Mouse (Mus musculus): Measurements from ENCODE around the gene Magi2.

Magi2 gene

DNA sequence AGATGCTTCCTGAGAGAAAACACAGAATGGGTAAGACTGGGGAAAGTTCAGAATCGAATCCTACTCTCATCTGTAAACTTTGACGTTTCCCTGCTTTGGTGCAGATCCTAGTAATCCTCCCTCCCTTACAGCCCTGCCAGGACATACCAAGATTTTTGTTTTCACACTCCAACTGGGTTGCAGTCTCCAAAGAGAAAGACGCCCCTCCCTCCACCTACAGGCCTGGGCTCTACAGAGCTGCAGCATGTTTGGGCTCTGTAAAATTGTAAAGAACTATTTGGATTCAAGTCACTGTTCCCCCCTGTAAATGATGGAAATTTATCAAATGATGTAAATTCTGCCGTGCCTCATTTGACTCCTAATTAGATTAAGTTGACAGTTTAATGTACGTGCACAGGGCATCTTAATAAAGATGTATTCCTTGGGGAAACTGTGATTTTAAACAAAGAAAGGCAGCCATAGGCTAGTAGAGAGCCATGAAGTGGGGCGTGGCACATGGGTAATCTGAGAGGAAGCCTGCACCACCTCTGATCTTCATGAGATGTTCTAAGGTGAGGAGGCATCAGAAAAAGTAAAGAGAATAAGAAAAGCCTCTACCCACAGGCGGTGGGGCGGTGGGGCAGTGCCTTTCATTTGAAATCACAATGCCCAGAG, 1310.7 kb downstream of the Magi2 start:
- no peak for DNase-seq

DNA sequence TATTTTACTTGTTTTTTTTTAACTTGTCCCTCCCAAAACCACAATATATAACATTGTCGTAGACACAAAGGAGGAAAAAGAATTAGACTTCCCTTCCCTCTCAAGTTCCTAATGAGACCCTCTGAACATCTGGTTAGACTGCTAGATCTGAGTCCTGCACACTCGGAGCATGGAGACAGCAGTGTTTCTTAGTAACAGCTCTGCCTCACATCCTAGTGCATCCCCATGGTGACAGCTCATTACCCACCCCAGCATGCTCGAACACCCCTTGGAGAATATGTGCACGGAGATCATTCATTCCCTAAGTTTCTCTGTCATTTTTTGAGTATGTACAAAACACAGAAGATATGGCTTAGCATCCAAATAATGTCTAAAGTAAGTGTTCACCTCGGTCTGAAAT, 1317.5 kb downstream of the Magi2 start:
- no peak for DNase-seq

DNA sequence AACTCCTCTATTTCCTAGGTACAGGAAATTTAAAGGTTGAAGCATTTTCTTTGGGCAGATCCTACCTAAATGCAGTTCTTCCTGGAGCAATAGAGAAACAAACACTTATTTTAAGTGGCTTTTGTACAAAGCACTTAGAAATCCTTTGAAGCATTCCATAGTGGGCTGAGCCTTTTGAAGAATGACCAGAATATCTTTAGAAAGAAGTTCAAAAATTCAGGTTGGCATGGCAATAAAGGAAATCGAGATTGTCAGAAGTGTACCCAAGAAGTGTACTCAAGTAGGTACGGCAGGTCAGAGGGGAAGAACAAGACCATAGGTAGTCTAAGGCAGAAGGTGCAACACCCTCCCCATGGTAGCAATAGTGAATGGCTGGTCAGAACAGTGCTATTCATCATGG, 1332.5 kb downstream of the Magi2 start:
- no peak for DNase-seq

DNA sequence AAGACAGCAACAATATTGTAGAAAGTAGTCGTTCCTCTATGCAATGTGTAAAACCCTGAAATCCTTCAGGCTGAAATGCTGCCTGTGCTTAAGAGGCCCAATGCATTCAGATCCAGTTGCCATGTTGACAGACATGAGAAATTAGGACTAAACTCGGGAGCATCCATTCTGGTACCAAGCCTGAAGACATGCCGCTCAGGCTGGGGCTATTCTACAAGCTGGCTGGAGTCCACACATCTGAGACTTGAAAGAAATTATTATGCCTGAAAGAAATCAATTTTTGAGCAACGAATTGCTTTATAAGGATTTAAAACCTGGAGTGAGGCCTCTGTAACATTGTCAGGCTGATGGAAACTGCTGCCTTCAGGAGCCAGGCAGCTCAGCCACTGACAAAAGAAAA, 1333.0 kb downstream of the Magi2 start:
- DNase-seq: no peak

DNA sequence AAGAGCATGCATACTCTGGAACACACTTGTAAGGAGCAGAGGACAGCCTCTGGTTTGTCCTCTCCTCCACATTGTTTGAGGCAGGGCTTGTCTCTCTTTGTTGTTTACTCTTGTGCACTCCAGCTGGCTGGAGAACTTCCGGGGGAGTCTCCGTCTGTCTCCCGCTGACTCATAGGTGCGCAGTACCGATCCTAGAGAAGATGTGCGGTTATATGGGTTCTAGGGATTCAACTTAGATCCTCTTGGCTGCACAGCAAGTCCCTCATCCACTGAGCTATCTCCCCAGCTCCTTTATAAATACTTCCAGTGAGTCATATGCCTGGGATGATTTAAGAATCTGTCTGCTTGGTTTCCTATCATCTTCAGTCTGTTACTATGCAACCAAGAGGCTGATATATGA, 1341.6 kb downstream of the Magi2 start:
- DNase-seq: no peak

DNA sequence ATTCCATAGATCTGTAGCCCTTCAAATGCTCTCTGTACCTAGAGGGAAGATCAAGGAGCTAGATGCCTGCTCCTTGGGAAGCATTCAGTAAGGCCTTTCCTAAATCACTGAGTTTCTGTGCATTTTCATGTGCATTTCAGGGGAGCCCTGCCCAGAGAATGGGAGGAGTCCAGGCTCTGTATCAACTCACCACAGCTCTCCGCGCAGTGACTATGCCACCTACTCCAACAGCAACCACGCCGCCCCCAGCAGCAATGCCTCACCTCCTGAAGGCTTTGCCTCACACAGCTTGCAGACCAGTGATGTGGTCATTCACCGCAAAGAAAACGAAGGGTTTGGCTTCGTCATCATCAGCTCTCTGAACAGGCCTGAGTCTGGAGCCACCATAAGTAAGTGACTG, 1342.1 kb downstream of the Magi2 start:
- no peak for DNase-seq

DNA sequence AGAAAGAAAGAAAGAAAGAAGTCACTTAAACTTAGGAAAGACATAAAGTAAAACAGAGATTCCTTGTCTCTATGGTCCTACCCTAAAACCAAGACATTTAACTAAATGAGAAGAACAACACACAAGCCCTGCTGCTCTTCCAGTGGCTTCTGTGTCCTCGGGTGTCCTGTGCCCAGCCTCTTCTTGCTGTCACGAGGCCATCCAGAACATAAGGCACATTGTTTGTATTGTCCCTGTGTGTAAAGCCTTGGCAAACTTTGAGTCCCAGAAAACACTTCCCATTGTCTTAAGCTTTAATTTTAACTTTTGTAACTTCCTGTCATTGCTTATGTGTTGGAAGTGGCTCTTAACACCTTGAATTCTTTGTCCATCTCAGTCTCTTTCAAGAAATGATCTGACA, 1348.0 kb downstream of the Magi2 start:
- no peak for DNase-seq

DNA sequence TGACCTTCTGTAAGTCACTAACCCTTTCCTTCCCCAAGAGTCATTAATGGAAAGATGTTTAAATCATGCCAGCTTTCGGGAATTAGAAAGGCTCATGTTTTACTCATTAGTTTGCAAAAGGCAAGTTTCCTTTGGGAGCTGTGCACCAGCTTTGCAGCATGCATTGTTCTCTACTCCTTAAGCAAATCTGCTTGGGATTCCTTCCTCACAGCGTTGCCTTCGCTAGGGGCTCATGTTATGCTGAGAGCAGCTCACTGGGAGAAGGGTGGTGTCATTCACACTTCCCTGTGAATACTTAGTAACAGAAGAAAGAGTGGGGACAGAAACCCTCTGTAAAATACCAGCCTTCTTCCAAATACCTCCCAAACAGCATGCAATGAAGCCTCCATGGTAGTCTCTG, 1349.0 kb downstream of the Magi2 start:
- DNase-seq: no peak

DNA sequence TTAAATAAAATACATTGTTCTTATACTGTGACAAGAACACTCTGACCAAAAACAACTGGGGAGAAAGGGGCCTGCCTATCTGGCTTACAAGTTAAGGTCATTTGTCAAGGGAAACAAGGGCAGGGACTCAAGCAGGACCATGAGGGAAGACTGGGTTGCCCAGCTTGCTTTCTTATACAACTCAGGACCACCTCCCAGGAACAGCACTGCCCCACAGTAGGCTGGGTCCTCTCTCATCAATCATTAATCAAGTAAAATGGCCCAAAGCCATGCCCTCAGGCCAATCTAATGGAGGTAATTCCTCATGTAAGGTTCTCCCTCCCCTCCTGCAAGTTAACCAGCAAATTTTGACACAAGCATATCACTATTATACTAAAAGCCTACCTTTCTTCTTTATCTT, 1349.4 kb downstream of the Magi2 start:
- no peak for DNase-seq

DNA sequence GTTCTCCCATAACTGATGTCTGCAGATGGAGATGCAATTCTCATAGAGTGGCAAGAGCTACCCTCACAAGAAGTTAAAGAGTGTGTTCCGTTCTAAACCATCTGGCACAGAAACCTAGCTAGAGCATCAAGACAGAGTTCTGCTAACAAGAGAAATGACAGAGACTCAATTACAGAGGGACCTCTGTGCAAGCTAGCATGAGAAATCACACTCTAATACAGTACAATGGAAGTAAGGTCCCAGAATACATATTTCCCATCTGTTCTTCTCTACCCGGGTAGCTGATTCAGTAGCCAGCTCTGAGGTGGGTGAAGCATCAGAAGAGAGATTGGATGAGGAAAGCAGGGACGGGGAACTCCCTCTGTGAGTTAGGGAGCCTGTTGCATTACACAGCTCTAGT, 1351.8 kb downstream of the Magi2 start:
- no peak for DNase-seq

DNA sequence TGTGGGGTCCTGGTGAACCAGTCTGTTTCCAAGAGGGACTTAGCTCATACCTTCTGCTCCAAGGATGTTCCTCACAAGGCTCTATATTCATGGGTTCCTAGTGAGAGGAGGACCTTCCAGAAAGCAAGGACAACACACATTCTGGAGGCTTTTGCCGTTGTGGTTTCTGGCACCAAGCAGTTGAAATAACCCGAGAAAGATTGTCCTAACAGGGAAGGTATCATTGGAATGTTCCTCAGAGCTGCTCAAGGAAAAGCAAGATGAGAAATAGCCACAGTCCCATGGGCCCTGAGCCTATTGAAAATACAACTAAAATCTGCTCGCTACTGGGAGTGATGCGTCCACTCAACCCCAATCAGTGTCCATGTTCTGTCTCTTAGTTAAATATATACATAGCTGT, 1353.8 kb downstream of the Magi2 start:
- no peak for DNase-seq

DNA sequence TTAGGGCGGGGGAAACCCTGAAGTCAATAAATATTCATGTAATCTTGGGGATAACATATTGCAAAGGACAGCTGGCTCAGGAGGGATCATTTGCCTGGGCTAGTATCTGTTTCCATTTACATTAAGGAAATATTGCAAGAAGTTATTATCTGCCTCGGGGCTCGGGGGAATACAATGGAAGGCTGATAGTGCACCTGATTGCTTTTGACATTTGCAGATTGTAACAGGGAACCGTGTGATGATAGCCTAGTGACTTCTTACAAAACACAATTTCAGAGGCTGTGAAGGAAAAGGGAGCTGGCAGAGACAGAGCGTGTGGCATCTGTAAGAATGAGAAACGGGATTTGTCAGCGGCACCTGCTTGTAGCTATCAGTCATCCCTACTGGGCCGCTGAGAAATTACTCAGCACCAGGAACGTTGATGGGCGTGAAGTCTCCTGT, 1356.2 kb downstream of the Magi2 start:
- DNase-seq: no peak

DNA sequence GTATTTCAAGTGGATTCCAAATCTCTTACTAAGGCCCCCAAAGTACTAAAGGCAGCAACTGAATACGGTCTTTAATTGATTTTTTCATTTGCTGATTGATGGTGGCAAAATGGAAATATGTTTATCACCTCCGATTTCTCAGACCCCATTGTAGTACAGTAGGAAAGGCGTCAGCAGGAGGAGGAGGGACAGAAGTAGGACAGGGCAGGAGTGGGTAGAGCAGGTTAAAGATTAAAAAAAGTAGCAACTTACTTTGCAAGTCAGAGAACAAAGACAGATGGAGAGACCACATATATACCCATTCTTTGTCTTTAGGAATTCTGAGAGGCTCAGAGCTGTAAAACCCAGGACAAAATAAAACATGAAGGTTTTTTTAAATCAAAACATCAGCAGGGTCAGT, 1356.8 kb downstream of the Magi2 start:
- DNase-seq: no peak

DNA sequence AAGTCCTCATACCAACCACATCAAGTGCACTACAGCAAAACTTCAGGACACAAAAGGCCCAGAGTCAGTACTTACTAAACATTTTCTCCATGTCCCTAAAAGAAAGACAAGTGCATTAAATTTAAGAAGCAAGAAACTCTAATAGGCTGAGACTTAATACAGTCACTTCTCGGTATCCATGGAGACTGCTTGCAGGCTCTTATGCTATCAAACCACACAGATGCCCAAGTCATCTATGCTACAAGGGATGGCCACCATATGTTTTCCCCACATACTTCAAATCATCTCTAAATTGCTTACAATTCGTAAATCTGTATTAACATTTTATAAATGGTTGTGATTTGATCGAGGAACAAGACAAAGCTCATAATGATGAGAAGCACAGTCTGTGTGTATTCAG, 1357.9 kb downstream of the Magi2 start:
- DNase-seq: no peak

DNA sequence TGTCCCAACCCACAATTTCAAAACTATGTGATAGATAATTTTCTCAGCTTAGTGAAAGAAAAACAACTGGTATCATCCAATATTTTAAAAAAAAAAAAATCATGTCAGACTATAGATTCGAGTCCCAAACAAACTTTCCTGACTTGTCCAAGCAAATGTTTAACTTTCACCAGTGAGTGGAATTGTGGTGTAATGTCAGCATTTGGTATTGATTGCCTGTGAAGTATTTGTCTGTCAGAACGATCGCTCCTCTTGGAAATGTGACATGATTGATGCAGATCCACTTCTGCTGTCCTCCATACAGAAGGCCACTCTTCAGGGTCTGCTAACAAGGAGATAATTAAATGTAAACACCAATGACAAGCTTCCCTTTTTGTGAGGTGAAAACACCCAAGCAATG, 1362.9 kb downstream of the Magi2 start:
- no peak for DNase-seq

DNA sequence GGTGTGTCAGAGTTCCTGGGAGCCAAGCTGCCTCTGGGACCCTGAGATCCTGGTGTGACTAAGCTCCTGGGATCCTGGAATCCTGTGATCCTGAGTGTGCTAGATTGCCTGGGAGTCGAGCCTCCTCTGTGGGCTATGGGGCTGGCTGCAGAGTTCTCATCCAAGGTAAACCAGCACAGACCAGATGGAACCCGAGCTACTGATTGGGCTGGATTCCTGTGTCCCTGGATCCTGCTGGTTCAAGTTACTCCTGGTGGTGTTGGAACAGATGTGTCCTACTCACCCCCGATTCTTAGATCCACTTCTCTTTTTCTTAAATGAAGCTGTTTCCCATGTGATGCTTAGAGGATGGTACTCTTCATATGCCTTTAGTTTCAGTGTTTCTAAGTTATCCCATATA, 1371.4 kb downstream of the Magi2 start:
- no peak for DNase-seq

DNA sequence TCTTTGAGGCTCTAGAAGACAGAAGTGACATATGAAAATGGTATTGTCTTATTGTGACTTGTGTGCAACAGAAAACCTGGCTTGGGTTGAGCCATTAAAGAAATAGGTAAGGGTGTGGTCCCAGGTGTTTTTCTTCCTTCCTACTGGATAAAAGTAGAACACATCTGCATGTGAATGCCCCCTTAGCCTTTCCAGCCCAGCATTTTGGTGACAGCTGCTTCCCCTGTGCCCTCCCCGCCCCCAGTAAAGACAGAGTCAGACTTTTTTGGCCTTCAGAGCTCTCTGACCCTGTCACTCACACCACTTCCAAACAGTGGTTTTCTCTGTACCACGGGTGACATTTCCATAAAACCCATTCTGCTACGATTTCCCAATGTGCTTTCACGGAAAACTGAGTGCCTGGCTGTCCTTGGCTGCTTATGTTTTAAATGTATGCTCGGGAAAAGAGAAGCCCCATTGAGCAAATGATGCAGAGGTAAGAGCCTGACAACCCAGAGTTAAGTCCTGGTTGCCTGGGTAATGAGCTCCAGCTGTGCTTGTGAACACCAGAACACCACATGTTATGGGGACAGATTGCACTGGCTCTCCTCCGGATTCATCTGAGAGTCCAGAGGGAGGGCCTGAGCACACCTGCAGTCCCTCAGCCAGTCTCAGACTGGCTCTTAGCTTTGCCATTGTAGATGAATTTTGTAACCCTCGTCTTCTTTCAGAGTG, 1377.1 kb downstream of the Magi2 start:
- no peak for DNase-seq

DNA sequence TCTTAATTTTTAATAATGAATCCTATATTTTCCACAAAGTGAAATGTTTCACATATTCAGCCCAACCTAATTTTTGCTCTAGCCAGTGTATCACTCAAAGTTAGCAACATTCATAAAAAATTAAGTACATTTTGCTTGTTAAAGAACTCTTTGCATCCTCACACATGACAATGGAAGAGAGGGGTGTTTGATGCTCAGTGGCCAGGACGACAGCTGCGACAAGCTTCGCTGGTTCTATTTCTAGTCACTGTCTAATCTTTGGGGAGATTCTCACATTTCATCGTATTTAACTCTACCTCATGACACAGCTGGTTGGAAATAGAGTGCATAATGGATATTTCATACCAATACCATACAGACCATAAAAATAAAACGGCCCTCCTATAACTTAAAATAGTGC, 1379.7 kb downstream of the Magi2 start:
- DNase-seq: no peak

DNA sequence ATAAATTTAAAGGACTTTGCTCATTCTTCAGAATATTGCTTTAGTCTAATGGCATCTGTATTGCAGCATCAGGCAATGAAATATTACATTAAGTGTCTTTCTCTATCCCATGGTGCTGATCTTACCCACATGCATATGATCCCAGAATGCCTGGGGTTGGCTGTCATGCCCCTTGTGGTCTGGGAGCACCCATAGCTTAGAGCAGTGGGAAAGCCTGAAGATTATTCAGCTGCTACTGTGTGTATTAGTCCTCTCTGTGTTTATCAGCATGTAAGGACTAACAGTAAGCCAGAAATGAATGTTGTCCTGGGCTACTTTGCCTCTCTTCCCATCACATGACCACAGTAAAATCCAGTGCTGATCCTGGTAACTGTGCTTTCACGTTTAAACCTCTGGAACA, 1380.7 kb downstream of the Magi2 start:
- DNase-seq: no peak

DNA sequence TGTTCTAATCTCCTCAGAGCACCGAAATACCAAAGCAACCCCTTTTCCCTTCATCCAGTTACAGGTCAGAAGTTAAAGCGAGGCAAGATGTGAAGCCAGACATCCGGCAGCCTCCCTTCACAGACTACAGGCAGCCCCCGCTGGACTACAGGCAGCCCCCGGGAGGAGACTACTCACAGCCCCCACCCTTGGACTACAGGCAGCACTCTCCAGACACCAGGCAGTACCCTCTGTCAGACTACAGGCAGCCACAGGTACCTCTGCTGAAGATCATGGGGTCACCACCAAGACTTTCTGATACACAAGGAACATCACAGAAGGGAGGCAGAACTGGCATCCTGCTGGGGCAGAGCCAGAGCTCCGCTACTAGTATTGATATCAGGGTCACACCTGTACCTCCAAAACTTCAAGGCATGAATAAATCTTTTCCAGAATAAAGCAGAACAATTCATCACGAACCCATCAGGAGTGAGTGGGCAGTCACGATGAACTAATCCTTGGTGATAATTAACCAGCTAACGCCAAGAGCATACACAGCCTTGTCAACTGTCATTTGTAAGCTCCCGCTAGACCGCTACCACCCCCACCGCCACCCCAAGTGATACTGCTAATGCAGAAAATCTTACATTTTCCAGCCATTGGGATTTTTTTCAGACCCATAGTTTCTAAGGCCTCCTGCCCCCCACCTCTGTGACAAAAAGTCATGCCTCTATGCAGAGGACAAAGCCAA, 1382.5 kb downstream of the Magi2 start:
- DNase-seq: no peak

DNA sequence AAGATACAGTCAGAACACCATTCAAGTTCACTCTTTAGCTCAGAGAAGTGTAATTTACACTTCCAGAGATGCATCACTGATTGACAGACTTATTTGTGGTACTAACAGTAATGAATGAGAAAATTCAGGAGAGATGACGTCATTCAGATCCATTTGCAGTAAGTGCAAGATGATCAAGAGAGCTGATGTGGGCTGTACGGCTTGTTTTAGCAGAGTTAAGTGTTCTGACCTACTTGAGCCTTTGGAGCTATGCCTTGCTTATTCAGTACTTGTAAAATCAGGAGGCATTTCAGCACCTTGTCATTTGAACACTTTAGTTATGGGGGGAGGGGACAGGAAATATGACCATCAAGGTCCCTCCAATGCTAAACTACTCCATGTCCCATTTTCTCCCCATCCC, 1383.8 kb downstream of the Magi2 start:
- no peak for DNase-seq

DNA sequence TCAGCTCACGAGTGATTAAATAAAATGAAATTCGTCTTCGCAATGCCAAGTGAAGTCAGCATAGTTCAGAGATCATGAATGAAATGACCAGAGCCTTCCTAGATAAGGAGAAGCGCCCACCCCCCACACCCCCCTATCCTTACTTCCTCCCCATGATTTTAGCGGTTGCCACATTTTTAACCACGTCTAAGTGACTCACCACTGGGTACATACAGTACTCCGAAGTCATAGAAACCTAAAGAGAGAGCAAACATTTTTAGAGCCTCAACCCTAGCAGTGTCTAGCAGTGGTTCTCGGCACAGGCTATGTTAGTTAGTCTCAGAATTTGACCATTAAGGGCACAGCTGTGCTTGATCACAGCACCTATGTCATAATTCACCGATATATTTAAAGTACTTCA, 1385.8 kb downstream of the Magi2 start:
- no peak for DNase-seq

DNA sequence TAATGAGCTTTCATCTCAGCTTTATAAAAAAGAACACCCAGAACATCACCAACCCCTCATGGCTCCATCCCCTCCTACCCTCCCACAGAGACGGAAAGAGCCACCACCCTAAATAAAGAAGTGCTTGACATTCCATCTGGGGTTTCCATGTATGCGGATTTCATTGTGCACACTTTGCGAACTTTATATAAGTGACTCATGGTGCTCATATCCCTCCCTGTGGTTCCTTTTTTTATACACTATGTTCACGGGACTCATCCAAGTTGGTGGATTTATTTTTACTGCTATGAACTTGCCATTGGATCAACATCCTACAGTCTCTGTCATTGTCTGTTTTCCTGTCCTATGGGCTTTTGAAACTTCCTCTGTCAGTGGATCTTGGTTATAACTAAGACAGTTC, 1388.1 kb downstream of the Magi2 start:
- no peak for DNase-seq
